Mouse (Mus musculus) c-Kit-positive CD71-positive TER-119-positive erythroid progenitor cells, embryonic 14.5 days (primary cell): Measurements from ENCODE around the gene Dus3l.

Source experiments
- DNase-seq: peaks from one replicate; pipeline ENCODE4 v3.0.0-alpha.2; 2013; ENCODE audit warnings: low spot score

Dus3l gene

GRCm38 (mm10) chr17:56792588-56792987 lies 28.0 kb downstream of the Dus3l start:
- no peak for DNase-seq

DNA sequence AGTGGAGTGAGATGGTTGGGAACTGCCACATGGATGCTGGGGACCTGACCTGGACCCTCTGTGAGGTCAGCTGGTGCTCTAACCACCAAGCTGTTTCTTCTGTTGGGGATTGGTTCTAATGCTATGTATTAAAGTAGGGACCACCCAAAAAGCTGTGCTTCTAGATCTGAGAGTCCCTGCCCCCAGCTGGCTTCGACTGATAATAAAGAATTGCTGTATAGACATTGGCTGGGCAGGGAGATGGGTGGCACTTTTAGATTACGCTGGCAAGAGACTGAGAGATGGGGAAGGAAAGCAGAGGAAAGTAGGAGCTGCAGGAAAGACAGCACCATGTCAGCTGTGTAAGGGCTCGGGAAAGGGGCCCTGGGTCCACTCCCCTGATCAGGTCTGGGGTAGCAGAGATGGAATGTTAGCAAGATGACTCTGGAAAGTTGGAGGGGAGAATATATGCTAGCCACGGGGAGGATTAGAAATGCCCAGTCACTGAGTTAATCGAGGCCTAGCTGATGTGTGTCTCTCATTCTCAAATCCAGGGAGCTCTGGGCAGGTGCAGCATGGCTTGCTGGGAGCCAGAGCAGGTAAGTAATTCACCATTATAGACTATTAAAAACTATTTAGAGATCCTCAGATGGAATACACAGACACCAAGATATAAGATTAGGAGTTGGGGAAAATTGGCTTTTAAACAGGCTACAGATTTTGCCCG lies 29.2 kb downstream of the Dus3l start:
- peak; percentile 87 for DNase-seq

GRCm38 (mm10) chr17:56799276-56799675 lies 34.7 kb downstream of the Dus3l start:
- no peak for DNase-seq

GRCm38 (mm10) chr17:56802065-56802464 lies 37.5 kb downstream of the Dus3l start:
- DNase-seq: no peak

DNA sequence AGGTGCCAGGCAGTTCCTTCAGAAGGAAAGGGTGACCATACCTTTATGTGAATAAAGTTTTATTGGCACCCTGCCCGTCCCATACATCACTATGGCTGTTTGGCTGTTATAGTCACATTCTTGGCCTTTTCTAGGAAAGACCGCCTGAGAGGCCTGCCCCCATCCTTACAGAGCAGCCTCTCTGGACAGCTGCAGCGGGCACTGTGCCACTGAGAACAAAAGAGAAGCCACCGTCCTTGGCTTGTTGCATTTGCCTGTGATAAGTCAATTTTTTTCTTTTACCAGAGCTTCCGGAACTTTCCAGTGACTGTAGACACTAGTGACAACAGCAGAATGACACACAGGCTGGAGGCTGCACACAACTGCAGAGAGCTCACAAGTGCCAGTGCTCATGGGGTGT lies 40.4 kb downstream of the Dus3l start:
- no peak for DNase-seq

DNA sequence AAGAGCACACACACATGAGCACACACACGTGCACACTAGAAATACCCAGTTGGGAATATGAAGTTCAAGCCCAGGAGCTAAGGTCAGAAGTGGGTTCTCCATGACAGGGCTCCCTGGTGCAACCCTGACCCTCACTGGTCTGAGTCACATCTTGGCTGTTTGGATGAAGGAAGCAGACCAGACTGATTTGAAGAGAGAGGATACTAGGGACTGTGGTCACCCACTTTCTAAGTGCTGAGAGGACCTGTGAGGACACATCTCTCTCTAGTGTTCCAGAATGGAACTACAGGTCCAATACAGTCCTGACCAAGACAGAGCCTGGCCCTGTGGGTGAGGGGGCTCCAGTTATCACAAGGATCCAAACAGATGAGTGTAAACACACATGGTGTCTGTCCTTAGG lies 41.2 kb downstream of the Dus3l start:
- DNase-seq: no peak

DNA sequence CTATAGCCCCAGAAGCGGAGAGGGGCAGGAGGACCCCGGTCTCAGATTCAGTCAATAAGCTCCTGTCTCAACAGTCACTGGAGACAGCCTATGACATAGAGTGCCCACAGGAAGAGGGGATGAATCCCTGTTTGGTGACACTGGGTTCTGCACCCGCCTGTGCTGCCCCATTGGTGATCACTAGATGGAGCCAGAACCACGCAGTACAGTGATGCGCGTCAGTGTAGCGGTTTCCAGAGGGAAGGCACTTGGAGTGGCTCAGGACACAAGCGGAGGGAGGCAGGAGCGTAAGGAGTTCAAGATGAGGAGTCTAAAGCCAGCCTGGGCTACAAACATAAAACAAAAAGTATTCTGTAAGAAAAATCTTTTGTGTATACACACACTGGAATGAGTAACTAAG lies 44.0 kb downstream of the Dus3l start:
- DNase-seq: peak; percentile 45

- no peak for DNase-seq
Observed at GRCm38 (mm10) chr17:56810245-56810644, 45.7 kb downstream of the Dus3l start.

- peak; percentile 56 for DNase-seq
Observed at GRCm38 (mm10) chr17:56814316-56815056, 49.9 kb downstream of the Dus3l start.

- no peak for DNase-seq
Observed at GRCm38 (mm10) chr17:56815057-56815345, 50.4 kb downstream of the Dus3l start.

DNA sequence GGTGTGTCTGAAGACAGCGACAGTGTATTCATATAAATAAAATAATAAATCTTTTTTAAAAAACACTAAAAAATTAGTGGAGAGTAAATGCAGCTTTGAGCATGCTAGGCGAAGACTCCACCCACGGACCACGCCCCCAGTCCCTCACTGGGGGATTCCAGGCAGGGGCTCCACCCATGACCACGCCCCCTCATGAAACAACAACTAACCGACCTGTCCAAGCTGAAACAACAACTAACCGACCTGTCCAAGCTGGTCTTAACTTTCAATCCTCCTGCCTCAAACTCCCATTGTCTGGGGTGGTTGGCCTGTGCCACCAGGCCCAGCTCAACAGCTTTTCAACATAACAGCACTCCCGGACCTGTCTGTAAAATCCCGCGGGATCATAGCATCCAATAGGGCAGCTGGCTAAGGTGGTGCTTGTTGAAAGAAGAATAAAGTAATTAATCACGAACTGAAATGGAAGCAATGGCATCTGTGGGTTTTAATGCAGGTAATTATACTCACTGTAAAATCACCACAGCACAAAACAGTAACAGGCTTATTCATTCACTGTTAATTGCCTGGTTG lies 53.6 kb downstream of the Dus3l start:
- DNase-seq: peak; percentile 83

GRCm38 (mm10) chr17:56819032-56819545 lies 54.5 kb downstream of the Dus3l start:
- no peak for DNase-seq
